Mouse (Mus musculus) forebrain, embryonic 12.5 days (tissue): ENCODE results near the gene Fam53b. TPM values are rescaled to one million over a fixed set of nuclear protein-coding genes. Genes with fewer than 3 reads are reported as not detected.

Source experiments
- ATAC-seq: fragments of 200-750 bp; cut with Nextera tagmentation; 2 replicates; pipeline ENCODE4 v1.8.0; 2017; ENCODE audit warnings: moderate TSS enrichment; ENCODE audit not compliant: low FRiP score
- H3K27ac ChIP-seq: fragments of 300-500 bp; sonication (generic); 2 replicates; pipeline ENCODE4 v1.5.1; 2016; ENCODE audit warnings: mild to moderate bottlenecking
- H3K27me3 ChIP-seq: fragments of 300-500 bp; sonication (generic); 2 replicates; pipeline ENCODE4 v1.6.1; 2016; ENCODE audit warnings: mild to moderate bottlenecking
- H3K36me3 ChIP-seq: fragments of 300-500 bp; sonication (generic); replicated peaks from 2 replicates; pipeline ENCODE4 v1.6.1; 2016; ENCODE audit warnings: mild to moderate bottlenecking
- H3K4me1 ChIP-seq: fragments of 300-500 bp; sonication (generic); 2 replicates; pipeline ENCODE4 v1.6.1; 2016
- H3K4me2 ChIP-seq: fragments of 300-500 bp; sonication (generic); 2 replicates; pipeline ENCODE4 v1.6.1; 2016; ENCODE audit warnings: mild to moderate bottlenecking, moderate library complexity
- H3K4me3 ChIP-seq: fragments of 300-500 bp; sonication (generic); replicated peaks from 2 replicates; pipeline ENCODE4 v1.5.1; 2016; ENCODE audit warnings: mild to moderate bottlenecking
- H3K9ac ChIP-seq: fragments of 300-500 bp; sonication (generic); 2 replicates; pipeline ENCODE4 v1.6.1; 2016; ENCODE audit warnings: mild to moderate bottlenecking
- H3K9me3 ChIP-seq: fragments of 300-500 bp; sonication (generic); 2 replicates; pipeline ENCODE4 v1.6.1; 2016
- WGBS: fragments of 180-500 bp; shearing (Covaris S2); methylation state at CpG from one replicate; pipeline ENCODE4 v1.1.7; 2016; 5-methylcytosine and 5-hydroxymethylcytosine counted together
- polyA plus RNA-seq: library from polyadenylated mRNA; unstranded; fragments of >200 nt; fragmentation: Nextera tagmentation; extraction: Ambion mirVana; gene quantifications from 2 replicates; pipeline ENCODE4 v1.2.1, GENCODE M21; 2016

The Fam53b gene
- polyA plus RNA-seq, 1 experiment from 2014 or later: 41.7 TPM

GRCm38 (mm10) chr7:132809721-132810120 lies 4.0 kb downstream of the Fam53b start:
- Histone ChIP-seq H3K27ac (peak overlapping the region; percentile 90), H3K36me3 (no peaks in the 10 kb centered on the region; the same call in 1 of the 2 replicates), H3K4me3 (peak overlapping the region; percentile 79; the same call in 1 of the 2 replicates), H3K27me3 (no peaks in the 10 kb centered on the region), H3K9ac (peak overlapping the region; percentile 45; the same call in 1 of the 2 replicates), H3K9me3 (no peaks in the 10 kb centered on the region), H3K4me2 (peak overlapping the region; percentile 81), H3K4me1 (peaks cover 81% of the 10 kb centered on the region)
- WGBS: 21% methylated on average over 6 of the region's 6 CpGs
- no peak for ATAC-seq

GRCm38 (mm10) chr7:132808841-132809682 lies 4.6 kb downstream of the Fam53b start:
- Histone ChIP-seq H3K9ac (peak overlapping the region; percentile 45), H3K9me3 (no peaks in the 10 kb centered on the region), H3K4me2 (peak overlapping the region; percentile 81), H3K4me3 (peak overlapping the region; percentile 11; the same call in 1 of the 2 replicates), H3K4me1 (peaks cover 75% of the 10 kb centered on the region), H3K27me3 (no peaks in the 10 kb centered on the region), H3K27ac (peak overlapping the region; percentile 90), H3K36me3 (no peaks in the 10 kb centered on the region; the same call in 1 of the 2 replicates)
- ATAC-seq: peak; percentile 43
- 1% methylated on average over 20 of the region's 20 CpGs for WGBS

GRCm38 (mm10) chr7:132808051-132808796 lies 5.5 kb downstream of the Fam53b start:
- 33% methylated on average over 7 of the region's 7 CpGs for WGBS
- Histone ChIP-seq H3K9me3 (no peaks in the 10 kb centered on the region), H3K36me3 (no peaks in the 10 kb centered on the region; the same call in 1 of the 2 replicates), H3K9ac (peak overlapping the region; percentile 45), H3K27ac (peak overlapping the region; percentile 90), H3K4me2 (peak overlapping the region; percentile 81), H3K27me3 (no peaks in the 10 kb centered on the region), H3K4me3 (0 out of 2 replicates have a peak overlapping the region, but pooled peaks have one; percentile 11), H3K4me1 (peaks cover 72% of the 10 kb centered on the region)
- no peak for ATAC-seq

- 51% methylated on average over 13 of the region's 13 CpGs for WGBS
- no peaks in the 10 kb centered on the region for H3K27me3 ChIP-seq
- peak overlapping the region; percentile 90 for H3K27ac ChIP-seq
- no peak overlapping the region for H3K4me2 ChIP-seq
- H3K4me3 ChIP-seq: no peak overlapping the region
- peaks cover 72% of the 10 kb centered on the region for H3K4me1 ChIP-seq
- H3K9me3 ChIP-seq: no peaks in the 10 kb centered on the region
- no peak for ATAC-seq
- 0 out of 2 replicates have a peak overlapping the region, but pooled peaks have one; percentile 21 for H3K9ac ChIP-seq
- peaks cover 6% of the 10 kb centered on the region; the same call in 1 of the 2 replicates for H3K36me3 ChIP-seq
These were observed 6.5 kb downstream of the Fam53b start for GRCm38 (mm10) chr7:132806926-132807857.

- Histone ChIP-seq H3K4me3 (no peak overlapping the region), H3K27me3 (no peaks in the 10 kb centered on the region), H3K4me1 (peaks cover 64% of the 10 kb centered on the region), H3K9me3 (no peaks in the 10 kb centered on the region), H3K9ac (0 out of 2 replicates have a peak overlapping the region, but pooled peaks have one; percentile 21), H3K36me3 (peaks cover 7% of the 10 kb centered on the region; the same call in 1 of the 2 replicates), H3K4me2 (no peak overlapping the region), H3K27ac (peak overlapping the region; percentile 90; the same call in 1 of the 2 replicates)
- WGBS: 54% methylated on average over 5 of the region's 5 CpGs
- ATAC-seq: no peak
These were observed 7.4 kb downstream of the Fam53b start for GRCm38 (mm10) chr7:132806286-132806685.

GRCm38 (mm10) chr7:132804951-132805350 lies 8.7 kb downstream of the Fam53b start:
- no peak overlapping the region for H3K4me2 ChIP-seq
- no peak overlapping the region for H3K27ac ChIP-seq
- H3K27me3 ChIP-seq: no peaks in the 10 kb centered on the region
- H3K4me3 ChIP-seq: no peak overlapping the region
- WGBS: 90% methylated on average over 5 of the region's 5 CpGs
- H3K9ac ChIP-seq: no peak overlapping the region
- peaks cover 11% of the 10 kb centered on the region for H3K36me3 ChIP-seq
- H3K4me1 ChIP-seq: peaks cover 57% of the 10 kb centered on the region
- no peaks in the 10 kb centered on the region for H3K9me3 ChIP-seq
- no peak for ATAC-seq

- H3K36me3 ChIP-seq: peaks cover 11% of the 10 kb centered on the region
- 90% methylated on average over 7 of the region's 7 CpGs for WGBS
- H3K9ac ChIP-seq: no peak overlapping the region
These were observed 9.2 kb downstream of the Fam53b start for GRCm38 (mm10) chr7:132804461-132804860.

GRCm38 (mm10) chr7:132803962-132804361 lies 9.7 kb downstream of the Fam53b start:
- whole genome bisulfite sequencing: 83% methylated on average over 3 of the region's 3 CpGs
- no peak overlapping the region for H3K4me2 ChIP-seq
- ATAC-seq: no peak
- H3K27ac ChIP-seq: no peak overlapping the region
- H3K9ac ChIP-seq: no peak overlapping the region
- H3K36me3 ChIP-seq: peaks cover 11% of the 10 kb centered on the region
- no peaks in the 10 kb centered on the region for H3K27me3 ChIP-seq
- peaks cover 53% of the 10 kb centered on the region for H3K4me1 ChIP-seq
- no peaks in the 10 kb centered on the region for H3K9me3 ChIP-seq
- no peak overlapping the region for H3K4me3 ChIP-seq

More at GRCm38 (mm10) chr7:132804461-132804860, 9.2 kb downstream of the Fam53b start:
- H3K4me3 ChIP-seq: no peak overlapping the region
- no peak overlapping the region for H3K4me2 ChIP-seq
- ATAC-seq: no peak
- no peaks in the 10 kb centered on the region for H3K9me3 ChIP-seq
- H3K4me1 ChIP-seq: peaks cover 57% of the 10 kb centered on the region
- no peaks in the 10 kb centered on the region for H3K27me3 ChIP-seq
- H3K27ac ChIP-seq: no peak overlapping the region

GRCm38 (mm10) chr7:132803336-132803735 lies 10.3 kb downstream of the Fam53b start:
- Histone ChIP-seq H3K4me3 (no peak overlapping the region), H3K4me1 (peaks cover 47% of the 10 kb centered on the region), H3K27me3 (no peaks in the 10 kb centered on the region), H3K9ac (no peak overlapping the region), H3K9me3 (no peaks in the 10 kb centered on the region), H3K36me3 (peaks cover 11% of the 10 kb centered on the region), H3K4me2 (no peak overlapping the region), H3K27ac (no peak overlapping the region)
- 89% methylated on average over 2 of the region's 2 CpGs for WGBS
- ATAC-seq: no peak

GRCm38 (mm10) chr7:132802691-132803090 lies 11.0 kb downstream of the Fam53b start:
- Histone ChIP-seq H3K9ac (no peak overlapping the region), H3K27ac (no peak overlapping the region), H3K4me3 (no peak overlapping the region), H3K9me3 (no peaks in the 10 kb centered on the region), H3K4me1 (peaks cover 40% of the 10 kb centered on the region), H3K36me3 (peaks cover 14% of the 10 kb centered on the region), H3K27me3 (no peaks in the 10 kb centered on the region), H3K4me2 (no peak overlapping the region)
- WGBS: 86% methylated on average over 11 of the region's 11 CpGs
- no peak for ATAC-seq

- no peak overlapping the region for H3K4me2 ChIP-seq
- H3K27ac ChIP-seq: no peak overlapping the region
- no peak for ATAC-seq
- H3K9me3 ChIP-seq: no peaks in the 10 kb centered on the region
- peaks cover 34% of the 10 kb centered on the region for H3K4me1 ChIP-seq
- H3K9ac ChIP-seq: no peak overlapping the region
- no peak overlapping the region for H3K4me3 ChIP-seq
- peaks cover 14% of the 10 kb centered on the region for H3K36me3 ChIP-seq
- no peaks in the 10 kb centered on the region for H3K27me3 ChIP-seq
- 79% methylated on average over 2 of the region's 2 CpGs for WGBS
These were observed 11.6 kb downstream of the Fam53b start for GRCm38 (mm10) chr7:132802066-132802465.
